Mouse (Mus musculus): ENCODE data around the gene Noc4l.

DNA sequence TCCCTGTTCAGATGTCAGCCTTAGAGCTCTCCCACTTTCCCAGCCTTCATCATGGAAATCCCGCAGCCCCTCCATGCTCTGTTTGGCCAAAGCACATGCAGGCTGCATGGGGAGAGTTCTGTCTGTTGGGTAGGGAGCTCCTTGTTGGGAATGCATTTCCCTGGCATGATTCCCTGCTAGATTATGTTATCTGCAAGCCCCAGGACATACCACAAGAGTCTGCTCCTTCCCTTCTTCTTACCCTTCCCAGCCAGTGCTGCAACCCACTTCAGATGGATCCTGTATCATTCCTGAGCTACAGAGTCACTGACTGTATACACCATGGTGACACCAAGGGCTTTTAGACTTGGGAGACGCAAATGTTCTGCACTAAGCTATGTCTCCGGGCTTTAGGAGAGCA is 43.8 kb downstream of the Noc4l start:
- TF ChIP-seq CTCF (IDR thresholded peaks at IDR 0.05; ENCODE audit: extremely low read depth, insufficient read depth, insufficient read length, insufficient replicate concordance) (no peak), POLR2A (IDR thresholded peaks at IDR 0.05; ENCODE audit: low read depth, low read length) (no peak)
